Mouse (Mus musculus) testis, postnatal 10 days (tissue): ENCODE data around the gene Ociad2.
"Not testable (repeated sequence)": the region's sequence is repeated elsewhere in the genome, so short reads cannot be mapped to it uniquely, and the experiment has no call there.

ENCODE experiments used
- DNase-seq: peaks from one replicate; pipeline ENCODE4 v3.0.0; 2021; ENCODE audit warnings: low spot score

Gene Ociad2

GRCm38 (mm10) chr5:73353519-73353918, 12.7 kb upstream of the Ociad2 start:
- peak; percentile 61 for DNase-seq

- DNase-seq: no peak
Observed at GRCm38 (mm10) chr5:73351796-73352195, 11.0 kb upstream of the Ociad2 start.

GRCm38 (mm10) chr5:73349514-73349913, 8.7 kb upstream of the Ociad2 start:
- DNase-seq: no peak

- no peak for DNase-seq
Observed at GRCm38 (mm10) chr5:73345254-73345653, 4.4 kb upstream of the Ociad2 start.

- no peak for DNase-seq
Observed at GRCm38 (mm10) chr5:73344310-73344709, 3.5 kb upstream of the Ociad2 start.

- no peak for DNase-seq
Observed at GRCm38 (mm10) chr5:73342701-73343355, 2.0 kb upstream of the Ociad2 start.

- DNase-seq: no peak
Observed at GRCm38 (mm10) chr5:73339779-73340722, 777 bp downstream of the Ociad2 start.

GRCm38 (mm10) chr5:73338832-73339163, 2.0 kb downstream of the Ociad2 start:
- DNase-seq: no peak

- peak; percentile 60 for DNase-seq
Observed at GRCm38 (mm10) chr5:73337961-73338831, 2.6 kb downstream of the Ociad2 start.

- no peak for DNase-seq
Observed at GRCm38 (mm10) chr5:73336448-73336847, 4.4 kb downstream of the Ociad2 start.

- no peak for DNase-seq
Observed at GRCm38 (mm10) chr5:73331002-73331401, 9.8 kb downstream of the Ociad2 start.

- DNase-seq: no peak
Observed at GRCm38 (mm10) chr5:73324526-73325170, 16.2 kb downstream of the Ociad2 start.

- DNase-seq: no peak
Observed at GRCm38 (mm10) chr5:73323602-73324001, 17.2 kb downstream of the Ociad2 start.

- DNase-seq: not testable (repeated sequence)
Observed at GRCm38 (mm10) chr5:73322684-73323083, 18.1 kb downstream of the Ociad2 start.

- DNase-seq: no peak
Observed at GRCm38 (mm10) chr5:73319306-73319705, 21.5 kb downstream of the Ociad2 start.

GRCm38 (mm10) chr5:73314654-73315053, 26.2 kb downstream of the Ociad2 start:
- no peak for DNase-seq

- no peak for DNase-seq
Observed at GRCm38 (mm10) chr5:73313591-73313990, 27.2 kb downstream of the Ociad2 start.

- DNase-seq: no peak
Observed at GRCm38 (mm10) chr5:73311458-73311857, 29.4 kb downstream of the Ociad2 start.

GRCm38 (mm10) chr5:73310401-73310800, 30.4 kb downstream of the Ociad2 start:
- no peak for DNase-seq

GRCm38 (mm10) chr5:73309496-73309895, 31.3 kb downstream of the Ociad2 start:
- DNase-seq: no peak

- no peak for DNase-seq
Observed at GRCm38 (mm10) chr5:73307297-73307696, 33.5 kb downstream of the Ociad2 start.

GRCm38 (mm10) chr5:73306486-73306885, 34.3 kb downstream of the Ociad2 start:
- no peak for DNase-seq
